Mouse (Mus musculus) neural tube, embryonic 14.5 days (tissue): ENCODE results near the gene Krtcap2. TPM values are rescaled to one million over a fixed set of nuclear protein-coding genes. Genes with fewer than 3 reads are reported as not detected.
A peak's percentile ranks its signal among the peaks of the same experiment; 100 is the strongest.

Source experiments
- ATAC-seq: fragments of 200-750 bp; cut with Nextera tagmentation; 2 replicates; pipeline ENCODE4 v1.8.0; 2017; ENCODE audit warnings: low read depth, mild to moderate bottlenecking, moderate TSS enrichment, moderate library complexity
- H3K27ac ChIP-seq: fragments of 300-500 bp; sonication (generic); 2 replicates; pipeline ENCODE4 v1.5.1; 2014; ENCODE audit warnings: low read depth, mild to moderate bottlenecking, control low read depth, low read length, moderate library complexity, mixed read lengths
- H3K27me3 ChIP-seq: fragments of 300-500 bp; sonication (generic); 2 replicates; pipeline ENCODE4 v1.6.1; 2014; ENCODE audit warnings: low read length; ENCODE audit not compliant: control insufficient read depth, insufficient read depth
- H3K36me3 ChIP-seq: fragments of 300-500 bp; sonication (generic); 2 replicates; pipeline ENCODE4 v1.6.1; 2014; ENCODE audit warnings: low read length, mixed read lengths; ENCODE audit not compliant: control insufficient read depth, insufficient read depth
- H3K4me1 ChIP-seq: fragments of 300-500 bp; sonication (generic); 2 replicates; pipeline ENCODE4 v1.6.1; 2014; ENCODE audit warnings: low read length; ENCODE audit not compliant: control insufficient read depth, insufficient read depth
- H3K4me2 ChIP-seq: fragments of 300-500 bp; sonication (generic); 2 replicates; pipeline ENCODE4 v1.6.1; 2014; ENCODE audit warnings: mild to moderate bottlenecking, low read depth, low read length, control low read depth
- H3K4me3 ChIP-seq: fragments of 300-500 bp; sonication (generic); 2 replicates; pipeline ENCODE4 v1.5.1; 2014; ENCODE audit warnings: low read depth, low read length, control low read depth, mixed read lengths
- H3K9ac ChIP-seq: fragments of 300-500 bp; sonication (generic); replicated peaks from 2 replicates; pipeline ENCODE4 v1.6.1; 2014; ENCODE audit warnings: low read depth, mild to moderate bottlenecking, control low read depth, low read length, mixed read lengths
- H3K9me3 ChIP-seq: fragments of 300-500 bp; sonication (generic); 2 replicates; pipeline ENCODE4 v1.6.1; 2016; ENCODE audit warnings: low read length; ENCODE audit not compliant: control insufficient read depth
- WGBS: fragments of 180-500 bp; shearing (Covaris S2); extraction: QIAGEN DNeasy Blood & Tissue Kit; methylation state at CpG from one replicate; pipeline ENCODE4 v1.1.7; 2014; 5-methylcytosine and 5-hydroxymethylcytosine counted together
- polyA plus RNA-seq: library from polyadenylated mRNA; unstranded; fragments of >200 nt; fragmentation: Nextera tagmentation; extraction: Ambion mirVana; gene quantifications from 2 replicates; pipeline ENCODE4 v1.2.1, GENCODE M21; 2014

Krtcap2 gene
- polyA plus RNA-seq, 1 experiment from 2014 or later, result 206 TPM

DNA sequence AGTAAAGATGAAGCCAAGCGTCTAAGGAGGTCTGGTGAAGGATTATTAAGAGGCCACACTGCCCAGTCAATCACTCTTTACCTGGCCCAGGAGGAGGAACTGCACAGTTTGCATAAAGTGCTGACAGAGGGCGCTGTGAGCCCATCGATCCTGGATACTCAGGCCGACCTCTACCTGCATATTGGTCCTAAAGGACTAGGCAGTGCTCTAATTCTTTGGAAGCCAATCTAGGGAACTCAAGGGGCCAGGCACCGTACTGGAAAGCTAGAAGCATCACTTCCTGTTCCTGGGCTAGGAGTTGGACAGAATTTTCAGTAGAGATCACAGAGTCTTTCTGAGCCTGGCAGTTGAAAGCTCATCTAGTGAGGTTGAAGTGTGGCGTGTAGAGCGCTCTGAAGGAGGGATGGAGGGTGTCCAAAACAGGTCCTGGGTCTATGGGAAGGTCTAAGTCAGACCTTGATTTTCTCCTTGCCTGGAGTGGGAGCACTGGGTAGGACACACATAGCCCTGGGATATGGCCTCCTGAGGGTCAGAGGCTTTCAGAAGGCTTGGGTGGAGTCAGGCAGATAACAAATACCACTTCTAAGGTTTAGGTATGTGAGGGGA, 4.8 kb downstream of the Krtcap2 start:
- peaks cover 15% of the 10 kb centered on the region; the same call in 1 of the 2 replicates for H3K4me1 ChIP-seq
- H3K27me3 ChIP-seq, result no peaks in the 10 kb centered on the region
- H3K36me3 ChIP-seq, result no peaks in the 10 kb centered on the region
- H3K4me2 ChIP-seq, result no peak overlapping the region
- no peak overlapping the region for H3K9ac ChIP-seq
- no peak for ATAC-seq
- H3K9me3 ChIP-seq, result no peaks in the 10 kb centered on the region
- 25% methylated on average over 7 of the region's 7 CpGs for WGBS
- H3K4me3 ChIP-seq, result no peak overlapping the region
- H3K27ac ChIP-seq, result no peak overlapping the region

DNA sequence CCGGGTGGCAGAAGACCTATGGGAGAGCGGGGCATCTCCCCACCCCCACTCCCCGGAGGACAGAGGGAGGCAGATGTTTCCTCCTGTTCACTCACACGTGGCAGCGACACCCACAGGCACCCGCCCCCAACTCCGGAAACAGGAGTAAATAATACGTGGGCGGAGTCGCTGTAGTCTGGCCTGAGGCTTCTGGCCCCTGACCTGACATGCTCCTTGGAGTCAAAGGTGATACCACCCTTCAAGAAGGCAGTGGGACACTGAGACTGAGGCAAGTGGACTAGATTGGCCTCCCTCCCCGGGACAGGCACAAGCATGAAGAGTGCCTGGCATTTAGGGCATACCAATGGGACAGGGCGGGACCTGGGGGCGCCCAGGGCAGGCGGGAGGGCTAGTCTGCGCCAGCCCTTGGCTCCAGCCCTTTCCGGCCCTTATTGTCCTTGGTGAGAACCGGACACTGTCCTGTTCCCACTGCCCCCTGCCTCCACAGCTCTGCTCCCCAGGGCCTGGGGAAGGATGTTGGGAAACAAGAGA, 5.7 kb downstream of the Krtcap2 start:
- peak overlapping the region; percentile 33; the same call in 1 of the 2 replicates for H3K4me2 ChIP-seq
- WGBS, result 4% methylated on average over 17 of the region's 17 CpGs
- H3K4me3 ChIP-seq, result no peak overlapping the region
- no peak overlapping the region for H3K27ac ChIP-seq
- no peak overlapping the region for H3K9ac ChIP-seq
- no peaks in the 10 kb centered on the region for H3K36me3 ChIP-seq
- no peaks in the 10 kb centered on the region for H3K9me3 ChIP-seq
- ATAC-seq, result peak; percentile 5; the same call in 1 of the 2 replicates
- no peaks in the 10 kb centered on the region for H3K27me3 ChIP-seq
- H3K4me1 ChIP-seq, result peaks cover 15% of the 10 kb centered on the region; the same call in 1 of the 2 replicates

DNA sequence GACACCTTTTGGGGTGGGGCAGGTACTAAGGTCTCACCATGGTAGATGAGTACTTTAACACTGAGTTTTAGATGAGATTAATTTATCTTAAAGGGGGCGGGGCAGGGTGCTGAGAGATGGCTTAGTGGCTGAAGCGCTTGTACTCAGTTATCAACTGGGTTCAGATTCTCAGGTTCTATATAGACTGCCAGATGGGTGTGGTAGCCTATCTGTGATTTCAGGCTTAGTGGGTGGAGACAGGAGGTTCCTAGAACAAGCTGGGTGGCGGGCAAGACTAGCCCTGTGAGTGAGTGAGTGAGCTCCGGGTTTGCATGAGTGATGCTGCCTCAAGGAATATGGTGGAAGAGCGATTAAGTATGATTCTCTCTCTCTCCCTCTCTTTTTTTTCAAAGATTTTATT, 9.2 kb downstream of the Krtcap2 start:
- Histone ChIP-seq H3K27ac (no peak overlapping the region), H3K27me3 (no peaks in the 10 kb centered on the region), H3K9me3 (no peaks in the 10 kb centered on the region), H3K4me1 (peaks cover 7% of the 10 kb centered on the region; the same call in 1 of the 2 replicates), H3K9ac (no peak overlapping the region), H3K4me3 (no peak overlapping the region), H3K36me3 (no peaks in the 10 kb centered on the region), H3K4me2 (no peak overlapping the region)
- ATAC-seq, result no peak
- 96% methylated on average over 5 of the region's 5 CpGs for WGBS

DNA sequence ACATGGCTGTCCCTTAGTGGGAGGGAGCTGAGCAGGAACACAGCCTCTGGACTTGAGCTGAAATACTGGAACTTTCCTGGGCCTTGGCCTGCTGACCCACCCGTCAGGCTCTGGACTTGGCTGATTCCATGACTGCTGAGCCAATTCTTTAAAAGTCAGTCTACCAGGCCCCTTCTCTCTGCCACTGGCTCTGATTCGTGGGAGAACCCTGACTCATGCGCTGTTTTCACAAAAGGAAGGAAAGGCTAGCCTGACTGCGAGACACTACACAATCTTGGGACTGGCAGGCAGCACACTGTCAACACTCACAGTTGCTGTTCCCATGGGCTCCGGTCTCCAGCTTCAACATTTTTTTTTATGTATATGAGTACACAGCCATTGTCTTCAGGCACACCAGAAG, 10.4 kb downstream of the Krtcap2 start:
- no peak overlapping the region for H3K4me2 ChIP-seq
- no peak overlapping the region for H3K27ac ChIP-seq
- no peak for ATAC-seq
- no peaks in the 10 kb centered on the region for H3K27me3 ChIP-seq
- no peak overlapping the region for H3K9ac ChIP-seq
- H3K4me3 ChIP-seq, result no peak overlapping the region
- H3K4me1 ChIP-seq, result peaks cover 5% of the 10 kb centered on the region; the same call in 1 of the 2 replicates
- 83% methylated on average over 5 of the region's 5 CpGs for WGBS
- H3K36me3 ChIP-seq, result no peaks in the 10 kb centered on the region
- no peaks in the 10 kb centered on the region for H3K9me3 ChIP-seq

DNA sequence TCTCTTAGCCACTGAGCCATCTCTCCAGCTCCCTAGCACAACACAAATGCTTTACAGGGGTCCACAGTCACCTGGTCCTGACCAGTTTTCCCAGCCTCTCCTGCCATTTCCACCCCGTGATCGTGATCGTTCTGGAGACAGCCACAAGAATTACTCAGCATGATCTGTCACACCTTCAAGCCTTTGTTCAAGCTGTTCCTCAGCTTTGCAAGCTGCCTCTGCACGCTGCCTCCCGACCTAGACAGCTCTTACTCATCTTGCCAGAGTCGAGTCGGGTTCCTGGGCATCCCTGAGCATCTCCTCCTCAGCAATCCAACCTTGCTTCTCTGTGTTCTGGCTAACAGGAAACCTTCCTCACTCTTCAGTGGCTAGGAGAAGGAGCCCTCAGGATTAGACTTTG, 13.3 kb downstream of the Krtcap2 start, which contains the start of gene Dpm3:
Gene Dpm3, plus strand, starts transcription at position 283 of the 400 bp plus-strand sequence.
- no peak within 1 kb of the TSS for H3K27ac ChIP-seq
- no peak for ATAC-seq
- H3K4me1 ChIP-seq, result no peaks in the 10 kb centered on the region
- no peaks in the 10 kb centered on the region for H3K36me3 ChIP-seq
- H3K9me3 ChIP-seq, result no peaks in the 10 kb centered on the region
- no peaks in the 10 kb centered on the region for H3K27me3 ChIP-seq
- no peak within 1 kb of the TSS for H3K9ac ChIP-seq
- no peak within 1 kb of the TSS for H3K4me2 ChIP-seq
- no peak within 1 kb of the TSS for H3K4me3 ChIP-seq
- WGBS, result 55% methylated on average over 7 of the region's 7 CpGs

DNA sequence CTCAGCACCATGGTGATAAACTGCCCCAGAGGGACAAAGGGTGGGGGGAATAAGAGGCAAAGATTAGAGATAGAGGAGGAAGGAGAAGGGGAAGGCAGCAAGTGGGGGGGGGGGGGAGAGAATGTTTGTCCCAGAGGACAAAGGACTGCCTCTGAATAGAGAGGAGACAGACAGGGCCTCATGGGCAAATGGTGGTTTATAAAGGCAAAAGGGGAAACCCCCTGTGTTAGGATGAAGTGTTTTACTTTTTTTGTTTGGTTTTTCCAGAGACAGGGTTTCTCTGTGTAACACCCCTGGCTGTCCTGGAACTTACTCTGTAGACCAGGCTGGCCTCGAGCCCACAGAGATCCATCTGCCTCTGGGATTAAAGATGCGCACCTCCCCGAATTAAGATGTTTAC, 14.4 kb downstream of the Krtcap2 start:
- ATAC-seq, result no peak
- no peaks in the 10 kb centered on the region for H3K36me3 ChIP-seq
- H3K9ac ChIP-seq, result no peak overlapping the region
- H3K4me3 ChIP-seq, result no peak overlapping the region
- no peak overlapping the region for H3K4me2 ChIP-seq
- H3K27me3 ChIP-seq, result no peaks in the 10 kb centered on the region
- 83% methylated on average over 3 of the region's 3 CpGs for WGBS
- H3K27ac ChIP-seq, result no peak overlapping the region
- H3K9me3 ChIP-seq, result no peaks in the 10 kb centered on the region
- H3K4me1 ChIP-seq, result no peaks in the 10 kb centered on the region

DNA sequence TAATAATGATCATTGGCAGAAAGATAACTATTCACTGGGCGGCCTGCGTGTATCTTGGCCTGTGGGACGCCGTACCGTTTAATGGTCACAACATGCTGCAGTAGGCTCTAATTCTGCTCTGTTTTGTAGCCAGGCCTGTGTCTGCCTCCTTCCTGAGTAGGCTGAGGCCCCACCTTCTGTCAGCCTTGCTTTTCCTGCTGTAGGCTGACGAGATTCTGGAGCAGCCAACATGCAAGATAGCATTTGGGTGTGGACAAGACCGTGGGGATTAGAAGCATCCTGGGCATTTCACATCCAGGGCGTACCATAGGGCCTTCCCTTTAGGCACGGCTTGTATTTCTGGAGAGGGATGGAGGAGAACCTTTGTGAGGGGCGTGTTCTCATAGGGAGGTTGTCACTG, 16.7 kb downstream of the Krtcap2 start:
- 73% methylated on average over 10 of the region's 10 CpGs for WGBS
- no peaks in the 10 kb centered on the region for H3K9me3 ChIP-seq

DNA sequence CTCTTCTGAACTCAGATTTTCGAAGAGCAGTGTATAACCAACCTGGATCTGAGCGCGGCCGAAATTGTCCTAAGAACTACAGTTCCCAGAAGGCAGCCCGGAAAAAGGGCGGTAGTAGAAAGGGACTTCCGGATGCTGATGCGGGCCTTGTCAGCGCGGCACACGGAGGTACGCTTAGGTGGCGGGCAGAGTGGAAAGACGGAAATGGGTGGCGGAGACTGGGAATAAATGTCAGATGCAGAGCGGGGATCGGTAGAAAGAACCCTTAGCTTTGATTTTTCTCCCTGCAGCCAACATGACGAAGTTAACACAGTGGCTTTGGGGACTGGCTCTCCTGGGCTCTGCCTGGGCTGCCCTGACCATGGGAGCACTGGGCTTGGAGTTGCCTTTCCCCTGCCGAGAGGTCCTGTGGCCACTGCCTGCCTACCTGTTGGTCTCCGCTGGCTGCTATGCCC, 20.7 kb downstream of the Krtcap2 start:
- Histone ChIP-seq H3K4me3 (peak overlapping the region; percentile 65), H3K9ac (peak overlapping the region; percentile 85), H3K36me3 (no peaks in the 10 kb centered on the region), H3K27ac (peak overlapping the region; percentile 70), H3K9me3 (no peaks in the 10 kb centered on the region), H3K27me3 (no peaks in the 10 kb centered on the region), H3K4me2 (peak overlapping the region; percentile 92), H3K4me1 (peaks cover 15% of the 10 kb centered on the region)
- ATAC-seq, result peak; percentile 90
- under 1% methylated on average over 20 of the region's 20 CpGs for WGBS

More for the DNA sequence above, 16.7 kb downstream of the Krtcap2 start:
- Histone ChIP-seq H3K27me3 (no peaks in the 10 kb centered on the region), H3K4me2 (no peak overlapping the region), H3K9ac (no peak overlapping the region), H3K36me3 (no peaks in the 10 kb centered on the region), H3K27ac (no peak overlapping the region), H3K4me3 (no peak overlapping the region), H3K4me1 (peaks cover 9% of the 10 kb centered on the region; the same call in 1 of the 2 replicates)
- ATAC-seq, result no peak

DNA sequence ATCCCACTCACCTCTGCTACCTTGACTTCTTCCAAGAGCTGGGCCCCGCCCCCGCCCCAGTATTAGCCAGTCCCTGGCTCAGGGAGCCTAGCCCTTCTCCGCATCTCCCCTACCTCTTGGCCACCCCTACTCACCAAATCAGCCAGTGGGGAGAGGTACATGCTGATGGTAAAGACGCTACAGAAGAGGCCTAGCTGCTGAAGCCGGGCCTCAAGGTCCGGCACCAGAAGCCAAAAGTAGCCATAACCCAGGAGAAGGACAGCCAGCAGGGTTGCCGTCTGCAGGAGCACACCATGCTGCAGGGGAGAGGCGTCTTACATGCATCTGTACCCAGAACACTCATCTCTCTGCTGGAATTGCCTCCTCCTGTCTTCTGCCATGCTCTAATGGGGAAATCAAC, 23.1 kb downstream of the Krtcap2 start:
- Histone ChIP-seq H3K27me3 (no peaks in the 10 kb centered on the region), H3K9ac (no peak overlapping the region), H3K36me3 (no peaks in the 10 kb centered on the region), H3K9me3 (no peaks in the 10 kb centered on the region), H3K4me1 (peaks cover 15% of the 10 kb centered on the region), H3K4me2 (peak overlapping the region; percentile 86; the same call in 1 of the 2 replicates), H3K4me3 (no peak overlapping the region), H3K27ac (no peak overlapping the region)
- 52% methylated on average over 8 of the region's 8 CpGs for WGBS
- ATAC-seq, result no peak
